Mouse (Mus musculus) splenic B cell, adult 2 months (primary cell): Measurements from ENCODE around the gene Ugcg.

Experiments used
- DNase-seq: peaks from one replicate; pipeline ENCODE4 v3.0.0-alpha.2; 2011; ENCODE audit warnings: low read depth, low spot score
- H3K27me3 ChIP-seq: 2 replicates; pipeline ENCODE4 v1.6.1; 2012; ENCODE audit warnings: mild to moderate bottlenecking, low read length, moderate library complexity, mixed read lengths; ENCODE audit not compliant: control insufficient read depth, poor library complexity, insufficient read depth, severe bottlenecking
- H3K36me3 ChIP-seq: 2 replicates; pipeline ENCODE4 v1.6.1; 2012; ENCODE audit warnings: mild to moderate bottlenecking, low read length, moderate library complexity, mixed read lengths; ENCODE audit not compliant: control insufficient read depth, poor library complexity, insufficient read depth, severe bottlenecking

The Ugcg gene

GRCm38 (mm10) chr4:59175929-59176328 lies 13.1 kb upstream of the Ugcg start:
- Histone ChIP-seq H3K27me3 (no peaks in the 10 kb centered on the region), H3K36me3 (no peaks in the 10 kb centered on the region)
- no peak for DNase-seq

- Histone ChIP-seq H3K36me3 (no peaks in the 10 kb centered on the region), H3K27me3 (no peaks in the 10 kb centered on the region)
- no peak for DNase-seq
These were observed 11.5 kb upstream of the Ugcg start for GRCm38 (mm10) chr4:59177566-59177965.

GRCm38 (mm10) chr4:59181320-59182271 lies 7.5 kb upstream of the Ugcg start:
- no peaks in the 10 kb centered on the region for H3K27me3 ChIP-seq
- no peak for DNase-seq

GRCm38 (mm10) chr4:59185671-59186070 lies 3.4 kb upstream of the Ugcg start:
- Histone ChIP-seq H3K27me3 (no peaks in the 10 kb centered on the region), H3K36me3 (no peaks in the 10 kb centered on the region)
- peak; percentile 39 for DNase-seq

More at GRCm38 (mm10) chr4:59181320-59182271, 7.5 kb upstream of the Ugcg start:
- no peaks in the 10 kb centered on the region for H3K36me3 ChIP-seq

GRCm38 (mm10) chr4:59187289-59187688 lies 1.8 kb upstream of the Ugcg start:
- peak; percentile 61 for DNase-seq
- Histone ChIP-seq H3K27me3 (no peaks in the 10 kb centered on the region), H3K36me3 (no peaks in the 10 kb centered on the region)

- peak; percentile 54 for DNase-seq
- no peaks in the 10 kb centered on the region for H3K36me3 ChIP-seq
- no peaks in the 10 kb centered on the region for H3K27me3 ChIP-seq
These were observed 619 bp upstream of the Ugcg start for GRCm38 (mm10) chr4:59188474-59188801.

GRCm38 (mm10) chr4:59189546-59190237 lies 635 bp downstream of the Ugcg start:
- DNase-seq: no peak

GRCm38 (mm10) chr4:59190650-59191424 lies 1.8 kb downstream of the Ugcg start:
- H3K27me3 ChIP-seq: no peaks in the 10 kb centered on the region
- H3K36me3 ChIP-seq: no peaks in the 10 kb centered on the region
- peak; percentile 32 for DNase-seq

More at GRCm38 (mm10) chr4:59189546-59190237, 635 bp downstream of the Ugcg start:
- Histone ChIP-seq H3K36me3 (no peaks in the 10 kb centered on the region), H3K27me3 (no peaks in the 10 kb centered on the region)

- no peak for DNase-seq
- H3K36me3 ChIP-seq: no peaks in the 10 kb centered on the region
- H3K27me3 ChIP-seq: no peaks in the 10 kb centered on the region
These were observed 5.9 kb downstream of the Ugcg start for GRCm38 (mm10) chr4:59194731-59195496.

- no peak for DNase-seq
- Histone ChIP-seq H3K27me3 (no peaks in the 10 kb centered on the region), H3K36me3 (no peaks in the 10 kb centered on the region)
These were observed 7.5 kb downstream of the Ugcg start for GRCm38 (mm10) chr4:59196346-59197077.

- Histone ChIP-seq H3K36me3 (no peaks in the 10 kb centered on the region), H3K27me3 (no peaks in the 10 kb centered on the region)
- no peak for DNase-seq
These were observed 8.0 kb downstream of the Ugcg start for GRCm38 (mm10) chr4:59197078-59197424.

GRCm38 (mm10) chr4:59197462-59197861 lies 8.4 kb downstream of the Ugcg start:
- Histone ChIP-seq H3K27me3 (no peaks in the 10 kb centered on the region), H3K36me3 (no peaks in the 10 kb centered on the region)
- DNase-seq: no peak

GRCm38 (mm10) chr4:59199341-59199740 lies 10.3 kb downstream of the Ugcg start:
- peak; percentile 77 for DNase-seq
- no peaks in the 10 kb centered on the region for H3K27me3 ChIP-seq
- H3K36me3 ChIP-seq: no peaks in the 10 kb centered on the region

- no peak for DNase-seq
- no peaks in the 10 kb centered on the region for H3K27me3 ChIP-seq
- no peaks in the 10 kb centered on the region for H3K36me3 ChIP-seq
These were observed 10.7 kb downstream of the Ugcg start for GRCm38 (mm10) chr4:59199805-59200204.
